Mouse (Mus musculus) CD4-positive naive resting alpha-beta T cell, adult 57 days (primary cell): ENCODE results near the gene Prl8a8. TPM values are rescaled to one million over a fixed set of nuclear protein-coding genes. Genes with fewer than 3 reads are reported as not detected.

Source experiments
- total RNA-seq: library from RNA; stranded (reverse); gene quantifications from one replicate; pipeline ENCODE4 v1.2.4, GENCODE M21; 2023

Gene Prl8a8
- total RNA-seq, result not detected

GRCm38 (mm10) chr13:27513117-27513516 is at the start of gene Prl8a8:
Gene Prl8a8 (minus strand): TSS chr13:27513217.

Other genes starting within 250 kb of the Prl8a8 start
- gene Prl6a1, start 200.6 kb downstream of the Prl8a8 start, total RNA-seq, result not detected
- gene Prl8a2, start 167.5 kb downstream of the Prl8a8 start, total RNA-seq, result not detected
- not detected for gene Prl2b1, start 122.4 kb downstream of the Prl8a8 start, total RNA-seq
- gene Prl8a6, start 74.5 kb downstream of the Prl8a8 start, total RNA-seq, result not detected
- gene Prl8a9, start 51.4 kb upstream of the Prl8a8 start, total RNA-seq, result not detected
- gene Prl8a1, start 69.0 kb upstream of the Prl8a8 start, total RNA-seq, result not detected
- gene Prl7b1, start 97.4 kb upstream of the Prl8a8 start, total RNA-seq, result not detected
- gene Prl7a1, start 129.3 kb upstream of the Prl8a8 start, total RNA-seq, result not detected
- gene Prl7a2, start 154.8 kb upstream of the Prl8a8 start, total RNA-seq, result not detected
- gene Prl7d1, start 203.5 kb upstream of the Prl8a8 start, total RNA-seq, result not detected